Mouse (Mus musculus) hindbrain, embryonic 14.5 days (tissue): ENCODE results near the gene Gm42742. TPM values are rescaled to one million over a fixed set of nuclear protein-coding genes. Genes with fewer than 3 reads are reported as not detected.

Source experiments
- ATAC-seq: fragments of 200-750 bp; cut with Nextera tagmentation; 2 replicates; pipeline ENCODE4 v1.8.0; 2017; ENCODE audit warnings: moderate number of reproducible peaks, mild to moderate bottlenecking, moderate TSS enrichment, moderate library complexity; ENCODE audit not compliant: low FRiP score
- DNase-seq: peaks from one replicate; pipeline ENCODE4 v3.0.0-alpha.2; 2015; ENCODE audit warnings: low spot score
- H3K27ac ChIP-seq: fragments of 300-500 bp; sonication (generic); 2 replicates; pipeline ENCODE4 v1.5.1; 2014; ENCODE audit warnings: mild to moderate bottlenecking, moderate library complexity
- H3K27me3 ChIP-seq: fragments of 300-500 bp; sonication (generic); 2 replicates; pipeline ENCODE4 v1.6.1; 2014; ENCODE audit warnings: mild to moderate bottlenecking, low read length, mixed read lengths; ENCODE audit not compliant: control insufficient read depth, insufficient read depth
- H3K36me3 ChIP-seq: fragments of 300-500 bp; sonication (generic); replicated peaks from 2 replicates; pipeline ENCODE4 v1.6.1; 2014; ENCODE audit not compliant: control insufficient read depth, insufficient read depth
- H3K4me1 ChIP-seq: fragments of 300-500 bp; sonication (generic); replicated peaks from 2 replicates; pipeline ENCODE4 v1.6.1; 2014; ENCODE audit warnings: antibody characterized with exemption, low read length, mixed read lengths; ENCODE audit not compliant: control insufficient read depth, insufficient read depth
- H3K4me2 ChIP-seq: fragments of 300-500 bp; sonication (generic); replicated peaks from 2 replicates; pipeline ENCODE4 v1.6.1; 2014; ENCODE audit warnings: mild to moderate bottlenecking, moderate library complexity
- H3K4me3 ChIP-seq: fragments of 300-500 bp; sonication (generic); replicated peaks from 2 replicates; pipeline ENCODE4 v1.5.1; 2014; ENCODE audit warnings: mild to moderate bottlenecking, low read length
- H3K9ac ChIP-seq: fragments of 300-500 bp; sonication (generic); 2 replicates; pipeline ENCODE4 v1.6.1; 2014
- H3K9me3 ChIP-seq: fragments of 300-500 bp; sonication (generic); 2 replicates; pipeline ENCODE4 v1.6.1; 2016; ENCODE audit warnings: low read length; ENCODE audit not compliant: control insufficient read depth
- WGBS: fragments of 180-500 bp; shearing (Covaris S2); extraction: QIAGEN DNeasy Blood & Tissue Kit; methylation state at CpG from one replicate; pipeline ENCODE4 v1.1.7; 2014; 5-methylcytosine and 5-hydroxymethylcytosine counted together
- polyA plus RNA-seq: library from polyadenylated mRNA; unstranded; fragments of >200 nt; fragmentation: Nextera tagmentation; extraction: Ambion mirVana; gene quantifications from 2 replicates; pipeline ENCODE4 v1.2.1, GENCODE M21; 2014

Gene Gm42742
- polyA plus RNA-seq, 1 experiment from 2014 or later = 52.3 TPM

- peak overlapping the region; percentile 81 for H3K27ac ChIP-seq
- peaks cover 32% of the 10 kb centered on the region for H3K36me3 ChIP-seq
- ATAC-seq = no peak
- peak overlapping the region; percentile 84 for H3K4me2 ChIP-seq
- no peaks in the 10 kb centered on the region for H3K9me3 ChIP-seq
- H3K27me3 ChIP-seq = no peaks in the 10 kb centered on the region
- DNase-seq = no peak
- peak overlapping the region; percentile 82 for H3K9ac ChIP-seq
- H3K4me1 ChIP-seq = peaks cover 52% of the 10 kb centered on the region
- WGBS = 47% methylated on average over 5 of the region's 5 CpGs
- H3K4me3 ChIP-seq = peak overlapping the region; percentile 51; the same call in 1 of the 2 replicates
Measured at GRCm38 (mm10) chr7:127021563-127022527, 948 bp upstream of the Gm42742 start.

- peak overlapping the region; percentile 51 for H3K4me3 ChIP-seq
- H3K27me3 ChIP-seq = no peaks in the 10 kb centered on the region
- peaks cover 59% of the 10 kb centered on the region for H3K4me1 ChIP-seq
Measured at GRCm38 (mm10) chr7:127020491-127020890, 406 bp downstream of the Gm42742 start.

DNA sequence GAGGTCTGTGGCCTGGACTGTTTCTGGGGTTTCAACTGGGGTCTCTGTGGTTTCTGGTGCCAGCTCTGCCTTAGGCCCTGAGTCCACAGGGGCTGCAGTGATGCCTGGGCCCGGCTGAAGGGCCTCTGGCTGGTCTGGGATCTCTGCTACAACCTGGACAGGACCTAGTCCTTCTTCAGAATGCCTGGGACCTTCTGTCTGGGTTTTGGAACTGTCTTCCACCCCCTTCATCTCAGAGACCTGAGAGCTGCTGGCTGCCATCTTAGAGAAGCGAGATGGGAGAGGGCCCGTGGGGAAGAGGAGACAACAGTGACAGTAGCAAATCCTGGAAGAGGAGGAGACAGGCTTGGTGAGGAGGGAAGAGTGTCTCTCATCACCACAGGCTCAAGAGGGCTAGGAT, 866 bp downstream of the Gm42742 start:
- Histone ChIP-seq H3K27me3 (no peaks in the 10 kb centered on the region), H3K4me1 (peaks cover 63% of the 10 kb centered on the region), H3K9ac (peak overlapping the region; percentile 82), H3K4me2 (peak overlapping the region; percentile 84), H3K36me3 (peaks cover 42% of the 10 kb centered on the region), H3K4me3 (peak overlapping the region; percentile 51), H3K27ac (no peak overlapping the region; the same call in 1 of the 2 replicates), H3K9me3 (no peaks in the 10 kb centered on the region)
- WGBS = 53% methylated on average over 3 of the region's 3 CpGs
- ATAC-seq (no peak), DNase-seq (no peak)

More at GRCm38 (mm10) chr7:127020491-127020890, 406 bp downstream of the Gm42742 start:
- Histone ChIP-seq H3K9ac (peak overlapping the region; percentile 82), H3K4me2 (peak overlapping the region; percentile 84), H3K36me3 (peaks cover 37% of the 10 kb centered on the region), H3K9me3 (no peaks in the 10 kb centered on the region), H3K27ac (peak overlapping the region; percentile 81)
- no peak for DNase-seq
- 26% methylated on average over 5 of the region's 5 CpGs for WGBS
- no peak for ATAC-seq

GRCm38 (mm10) chr7:127019306-127019960, 1.5 kb downstream of the Gm42742 start:
- 77% methylated on average over 14 of the region's 14 CpGs for WGBS
- ATAC-seq (no peak), DNase-seq (no peak)
- Histone ChIP-seq H3K4me2 (peak overlapping the region; percentile 84), H3K27me3 (no peaks in the 10 kb centered on the region), H3K27ac (no peak overlapping the region), H3K4me3 (peak overlapping the region; percentile 51; the same call in 1 of the 2 replicates), H3K36me3 (peaks cover 44% of the 10 kb centered on the region), H3K4me1 (peaks cover 62% of the 10 kb centered on the region), H3K9me3 (no peaks in the 10 kb centered on the region), H3K9ac (peak overlapping the region; percentile 82)

GRCm38 (mm10) chr7:127018416-127019305, 2.2 kb downstream of the Gm42742 start:
- Histone ChIP-seq H3K4me2 (peak overlapping the region; percentile 84), H3K9ac (peak overlapping the region; percentile 82), H3K36me3 (peaks cover 43% of the 10 kb centered on the region), H3K27ac (peak overlapping the region; percentile 39; the same call in 1 of the 2 replicates), H3K4me3 (no peak overlapping the region), H3K4me1 (peaks cover 57% of the 10 kb centered on the region), H3K9me3 (no peaks in the 10 kb centered on the region), H3K27me3 (no peaks in the 10 kb centered on the region)
- WGBS = 89% methylated on average over 15 of the region's 15 CpGs
- ATAC-seq (no peak), DNase-seq (no peak)

GRCm38 (mm10) chr7:127017950-127018345, 2.9 kb downstream of the Gm42742 start:
- Histone ChIP-seq H3K27ac (peak overlapping the region; percentile 96; the same call in 1 of the 2 replicates), H3K4me1 (peaks cover 55% of the 10 kb centered on the region), H3K4me2 (peak overlapping the region; percentile 84), H3K36me3 (peaks cover 43% of the 10 kb centered on the region), H3K9me3 (no peaks in the 10 kb centered on the region), H3K4me3 (0 out of 2 replicates have a peak overlapping the region, but pooled peaks have one; percentile 57), H3K9ac (peak overlapping the region; percentile 37; the same call in 1 of the 2 replicates), H3K27me3 (no peaks in the 10 kb centered on the region)
- WGBS = 63% methylated on average over 6 of the region's 6 CpGs
- ATAC-seq (no peak), DNase-seq (no peak)

DNA sequence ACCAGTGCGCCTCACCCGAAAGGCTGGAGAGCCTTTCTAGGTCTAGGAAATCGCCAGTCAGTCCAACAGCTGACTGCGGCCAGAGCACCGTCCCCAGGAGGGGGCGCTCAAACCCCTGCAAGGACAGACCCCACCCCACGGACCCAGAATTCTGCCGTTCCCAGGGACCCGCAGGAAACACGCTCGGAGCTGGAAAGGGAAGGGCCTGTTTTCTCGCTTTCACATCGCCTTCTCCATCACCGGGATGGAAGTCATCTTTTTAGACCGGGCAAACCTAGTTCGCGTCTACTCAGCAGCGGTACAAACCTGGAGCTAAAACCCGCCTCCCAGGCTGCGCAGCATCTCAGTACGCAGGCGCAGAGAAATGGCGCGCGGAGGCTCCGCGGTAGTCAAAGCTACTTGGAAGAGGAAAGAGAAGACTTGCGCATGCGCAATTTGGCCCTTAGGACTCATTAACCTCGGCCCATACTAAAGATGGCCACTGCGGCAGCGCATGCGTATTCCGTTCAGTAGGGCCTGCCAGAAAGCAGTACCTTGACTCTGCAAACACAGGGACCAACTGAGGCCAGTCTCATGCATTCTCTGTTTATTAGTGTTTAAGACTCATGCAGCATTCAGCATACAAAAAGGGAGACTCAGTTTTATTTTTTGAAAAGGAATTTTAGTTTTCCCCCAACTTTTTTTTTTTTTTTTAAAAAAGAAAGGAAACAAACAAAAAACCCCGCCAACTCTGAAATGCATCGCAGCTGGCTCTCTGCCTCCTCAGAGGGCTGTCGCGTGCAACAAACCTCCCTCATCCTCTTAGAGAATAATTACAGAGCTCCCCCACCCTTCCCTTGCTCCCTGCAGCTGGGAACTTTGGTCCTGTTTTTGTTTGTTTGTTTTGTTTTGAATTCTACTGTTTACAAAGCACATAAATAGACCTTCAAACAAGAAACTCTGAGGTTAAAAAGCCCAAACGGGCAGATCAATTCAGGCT, 3.6 kb downstream of the Gm42742 start, which contains the start of gene Pagr1a:
Gene Pagr1a, minus strand, starts transcription at position 382 of the 979 bp plus-strand sequence.
- 3% methylated on average over 39 of the region's 39 CpGs for WGBS
- ATAC-seq (peak; percentile 83), DNase-seq (peak; percentile 100)
- Histone ChIP-seq H3K27ac (peak within 1 kb of the TSS; percentile 96), H3K9me3 (no peaks in the 10 kb centered on the region), H3K36me3 (peaks cover 43% of the 10 kb centered on the region), H3K4me3 (peak within 1 kb of the TSS; percentile 57), H3K4me1 (peaks cover 49% of the 10 kb centered on the region), H3K4me2 (peak within 1 kb of the TSS; percentile 84), H3K9ac (peak within 1 kb of the TSS; percentile 90), H3K27me3 (no peaks in the 10 kb centered on the region)
